Mouse (Mus musculus) CH12.LX (cell line): ENCODE data around the gene Tomm40l. TPM values are rescaled to one million over a fixed set of nuclear protein-coding genes. Genes with fewer than 3 reads are reported as not detected.
A peak's percentile ranks its signal among the peaks of the same experiment; 100 is the strongest.

Source experiments
- DNase-seq: peaks from one replicate; pipeline ENCODE4 v3.0.0-alpha.2; 2013; ENCODE audit errors: extremely low read depth
- H3K27ac ChIP-seq: 2 replicates; pipeline ENCODE4 v1.5.1; 2012; ENCODE audit warnings: low read depth, mild to moderate bottlenecking, control low read depth, moderate library complexity; ENCODE audit not compliant: insufficient read depth
- H3K27me3 ChIP-seq: replicated peaks from 2 replicates; pipeline ENCODE3; 2012; ENCODE audit warnings: inconsistent platforms
- H3K36me3 ChIP-seq, 2 experiments: replicated peaks in 1 of 2; 2 replicates each; pipeline versions ENCODE3 to v1.6.1; 2012; ENCODE audit warnings: inconsistent platforms in 1 of 2, low read length in 1 of 2, mild to moderate bottlenecking in 1 of 2, mixed read lengths in 1 of 2, moderate library complexity in 1 of 2; ENCODE audit not compliant: control insufficient read depth in 1 of 2, insufficient read depth in 1 of 2
- H3K4me1 ChIP-seq, 2 experiments: 2 replicates each; pipeline ENCODE4 v1.6.1; 2012; ENCODE audit warnings: inconsistent platforms in 1 of 2, moderate library complexity in 1 of 2; ENCODE audit not compliant: insufficient read depth in 2 of 2, control insufficient read depth in 1 of 2
- H3K4me2 ChIP-seq: 2 replicates; pipeline ENCODE4 v1.6.1; 2012; ENCODE audit warnings: low read depth, mild to moderate bottlenecking, control low read depth; ENCODE audit not compliant: poor library complexity, insufficient read depth, severe bottlenecking
- H3K4me3 ChIP-seq, 3 experiments: fragments of 150-350 bp in 1 of 3; sonication (generic) in 1 of 3; replicated peaks in 1 of 3; 2 replicates each; pipeline versions ENCODE3 to v1.5.1; 2011 to 2012; ENCODE audit warnings: low read depth in 2 of 3, low read length in 2 of 3, mild to moderate bottlenecking in 2 of 3, moderate library complexity in 2 of 3, control low read depth in 1 of 3, improper control_type of control experiment in 1 of 3, inconsistent platforms in 1 of 3, mixed read lengths in 1 of 3; ENCODE audit not compliant: poor library complexity in 1 of 3
- H3K79me2 ChIP-seq: replicated peaks from 2 replicates; pipeline ENCODE4 v1.6.1; 2012; ENCODE audit warnings: mild to moderate bottlenecking, moderate library complexity; ENCODE audit not compliant: control insufficient read depth, poor library complexity, insufficient read depth, severe bottlenecking; ENCODE audit errors: extremely low read depth
- H3K9ac ChIP-seq: 2 replicates; pipeline ENCODE4 v1.6.1; 2012; ENCODE audit warnings: low read depth, mild to moderate bottlenecking, control low read depth, moderate library complexity; ENCODE audit not compliant: insufficient read depth
- H3K9me3 ChIP-seq: replicated peaks from 2 replicates; pipeline ENCODE3; 2012; ENCODE audit warnings: low read length, inconsistent platforms, mixed read lengths
- BHLHE40 ChIP-seq: IDR thresholded peaks from 2 replicates; pipeline ENCODE4 v1.6.1; 2011; ENCODE audit warnings: mild to moderate bottlenecking, low read depth, low read length, improper control_type of control experiment
- CHD1 ChIP-seq: IDR thresholded peaks from 2 replicates; pipeline ENCODE4 v1.6.1; 2012; ENCODE audit warnings: low read depth, low read length, improper control_type of control experiment, inconsistent platforms
- CHD2 ChIP-seq: IDR thresholded peaks from 2 replicates; pipeline ENCODE4 v1.6.1; 2011; ENCODE audit warnings: low read length, improper control_type of control experiment
- CTCF ChIP-seq, 2 experiments: IDR thresholded peaks in 1 of 2; conservative IDR thresholded peaks in 1 of 2; 2 replicates each; pipeline ENCODE4 v1.5.1; 2011 to 2012; ENCODE audit warnings: low read depth in 2 of 2, low read length in 2 of 2, improper control_type of control experiment in 1 of 2, inconsistent platforms in 1 of 2, mild to moderate bottlenecking in 1 of 2, moderate library complexity in 1 of 2
- ETS1 ChIP-seq: conservative IDR thresholded peaks from 2 replicates; pipeline ENCODE4 v1.6.1; 2012; ENCODE audit warnings: low read depth, mild to moderate bottlenecking, inconsistent platforms, low read length, improper control_type of control experiment, moderate library complexity
- HCFC1 ChIP-seq: IDR thresholded peaks from 2 replicates; pipeline ENCODE4 v1.6.1; 2012; ENCODE audit warnings: low read depth, mild to moderate bottlenecking, inconsistent platforms, low read length, improper control_type of control experiment
- JUN ChIP-seq: IDR thresholded peaks from 2 replicates; pipeline ENCODE4 v1.6.1; 2011; ENCODE audit warnings: low read depth, mild to moderate bottlenecking, low read length, improper control_type of control experiment, moderate library complexity; ENCODE audit not compliant: insufficient read depth
- JUND ChIP-seq: conservative IDR thresholded peaks from 2 replicates; pipeline ENCODE4 v1.6.1; 2011; ENCODE audit warnings: low read depth, low read length, improper control_type of control experiment
- MEF2A ChIP-seq: IDR thresholded peaks from 2 replicates; pipeline ENCODE4 v1.6.1; 2014; ENCODE audit warnings: low read depth, mild to moderate bottlenecking, inconsistent platforms, low read length, improper control_type of control experiment, borderline replicate concordance
- NELFE ChIP-seq: IDR thresholded peaks from 2 replicates; pipeline ENCODE4 v1.6.1; 2011; ENCODE audit warnings: low read depth, low read length, improper control_type of control experiment
- POLR2AphosphoS2 ChIP-seq: IDR thresholded peaks from 2 replicates; pipeline ENCODE4 v1.6.1; 2011; ENCODE audit warnings: low read depth, low read length, improper control_type of control experiment
- RAD21 ChIP-seq: IDR thresholded peaks from 2 replicates; pipeline ENCODE4 v1.6.1; 2011; ENCODE audit warnings: low read depth, mild to moderate bottlenecking, low read length, improper control_type of control experiment, moderate library complexity
- TBP ChIP-seq: conservative IDR thresholded peaks from 2 replicates; pipeline ENCODE4 v1.6.1; 2011; ENCODE audit warnings: low read depth, low read length, improper control_type of control experiment
- TCF12 ChIP-seq: IDR thresholded peaks from 2 replicates; pipeline ENCODE4 v1.6.1; 2014; ENCODE audit warnings: low read depth, mild to moderate bottlenecking, inconsistent platforms, low read length, improper control_type of control experiment
- USF2 ChIP-seq: conservative IDR thresholded peaks from 2 replicates; pipeline ENCODE4 v1.6.1; 2011; ENCODE audit warnings: low read depth, low read length, improper control_type of control experiment
- ZC3H11A ChIP-seq: IDR thresholded peaks from 2 replicates; pipeline ENCODE4 v1.6.1; 2012; ENCODE audit warnings: low read depth, mild to moderate bottlenecking, inconsistent platforms, low read length, improper control_type of control experiment
- ZKSCAN1 ChIP-seq: IDR thresholded peaks from 2 replicates; pipeline ENCODE4 v1.6.1; 2012; ENCODE audit warnings: low read depth, inconsistent platforms, low read length, improper control_type of control experiment, borderline replicate concordance
- dilution Hi-C: fragments of 300-500 bp; cut with MboI; formaldehyde crosslinking; loops from 2 replicates; pipeline ENCODE4 v1.14.3; 2020; ENCODE audit warnings: low sequenced_read_pairs; ENCODE audit not compliant: extremely low pct_unique_long_range_greater_than_20kb, extremely low pct_ligation_motif_present
- in situ Hi-C: fragments of 300-500 bp; cut with MboI; formaldehyde crosslinking; loops from 3 replicates; pipeline ENCODE4 v1.14.3; 2019; ENCODE audit warnings: low sequenced_read_pairs, low pct_ligation_motif_present, low pct_unique_long_range_greater_than_20kb, mixed read lengths
- polyA plus RNA-seq: library from polyadenylated mRNA; unstranded; fragments of >175 nt; gene quantifications from 2 replicates; pipeline ENCODE4 v1.2.1, GENCODE M21; 2012; ENCODE audit warnings: low read depth; ENCODE audit not compliant: insufficient read length
- total RNA-seq, 2 experiments: library from RNA; depleted of rRNA; stranded (reverse); fragments of 300-350 nt in 1 of 2; fragments of >200 nt in 1 of 2; gene quantifications; 2 replicates each; pipeline ENCODE4 v1.2.3; 2012 to 2014

Gene Tomm40l
- total and polyA plus RNA-seq, 3 experiments, result 24.7 to 37.1 (median 36.0) TPM

DNA sequence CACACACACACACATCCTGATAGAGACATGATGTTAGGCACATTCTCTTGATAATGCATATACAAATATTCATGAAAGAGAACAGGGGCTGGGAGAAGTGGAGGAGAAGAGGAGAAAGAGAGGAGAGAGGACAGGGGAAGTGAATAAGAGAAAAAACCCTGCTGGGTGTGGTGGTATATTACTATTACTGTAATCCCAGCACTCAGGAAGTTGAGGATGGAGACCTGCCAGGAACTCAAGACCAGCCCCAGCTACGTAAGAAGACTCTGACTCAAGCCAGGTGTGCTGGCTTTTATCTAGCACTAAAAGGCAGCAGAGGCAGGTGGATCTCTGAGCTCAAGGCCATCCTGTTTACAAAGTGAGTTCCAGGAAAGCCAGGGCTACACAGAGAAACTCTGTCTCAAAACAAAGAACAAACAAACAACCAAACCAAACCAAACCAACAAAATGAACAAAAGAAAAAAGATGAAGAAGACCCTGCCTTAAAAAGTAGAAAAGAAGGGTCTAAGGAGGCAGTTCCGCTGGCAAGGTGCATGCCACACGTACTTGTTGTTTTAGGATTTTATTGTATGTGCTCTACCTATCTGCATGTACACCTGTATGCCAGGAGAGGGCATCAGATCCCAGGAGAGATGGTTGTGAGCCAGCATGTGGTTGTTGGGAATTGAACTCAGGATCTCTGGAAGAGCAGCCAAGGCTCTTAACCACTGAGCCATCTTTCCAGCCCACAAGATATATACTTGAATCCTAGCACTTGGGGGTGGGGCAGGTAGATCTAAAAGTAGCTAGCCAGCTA, 41.5 kb upstream of the Tomm40l start:
- no peak overlapping the region for H3K4me2 ChIP-seq
- H3K27ac ChIP-seq, result no peak overlapping the region
- dilution Hi-C loops, result no loop called here
- H3K9me3 ChIP-seq, result no peaks in the 10 kb centered on the region
- no peaks in the 10 kb centered on the region for H3K36me3 ChIP-seq
- H3K27me3 ChIP-seq, result peaks cover 36% of the 10 kb centered on the region
- no peak overlapping the region for H3K4me3 ChIP-seq
- H3K4me1 ChIP-seq, result 0 out of 4 replicates have a peak, but pooled peaks cover 0 to 5% of the 10 kb centered on the region in 2 experiments
- H3K9ac ChIP-seq, result no peak overlapping the region
- TF ChIP-seq POLR2AphosphoS2 (no peak), ZC3H11A (no peak), CTCF (conservative IDR thresholded peaks at IDR 0.05 in 1 of 2, IDR thresholded peaks at IDR 0.05 in 1 of 2; ENCODE audit: low read depth in 2 of 2, low read length in 2 of 2) (peak in 1 of 2 experiments; percentile 46; a peak in 2 of 4 replicates)
- no peak for DNase-seq
- H3K79me2 ChIP-seq, result no peaks in the 10 kb centered on the region
- in situ Hi-C loops, result no loop called here

DNA sequence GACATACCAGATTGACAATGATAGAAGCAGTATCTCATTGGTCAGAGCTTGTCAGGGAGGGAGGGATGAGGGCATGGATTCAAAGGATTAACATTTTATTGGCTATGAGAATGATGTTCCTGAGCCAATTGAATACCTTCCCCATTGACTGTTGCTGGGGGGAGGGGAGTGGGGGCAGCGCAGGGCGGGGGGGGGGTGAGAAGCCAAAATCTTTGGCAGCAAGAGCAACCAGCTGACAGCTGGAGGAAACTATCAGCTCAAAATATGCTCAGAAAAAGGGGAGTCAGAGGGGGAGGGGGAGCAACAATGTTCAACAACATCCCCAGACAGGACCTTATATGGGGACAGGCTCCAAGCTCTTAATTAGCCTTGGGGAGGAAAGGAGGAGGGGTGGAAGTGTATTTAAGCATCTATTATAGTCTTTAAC, 40.9 kb upstream of the Tomm40l start:
- 0 out of 4 replicates have a peak, but pooled peaks cover 0 to 5% of the 10 kb centered on the region in 2 experiments for H3K4me1 ChIP-seq
- dilution Hi-C loops, result no loop called here
- in situ Hi-C loops, result no loop called here
- no peaks in the 10 kb centered on the region for H3K79me2 ChIP-seq
- H3K9me3 ChIP-seq, result no peaks in the 10 kb centered on the region
- H3K9ac ChIP-seq, result no peak overlapping the region
- no peaks in the 10 kb centered on the region for H3K36me3 ChIP-seq
- no peak for DNase-seq
- peaks cover 40% of the 10 kb centered on the region for H3K27me3 ChIP-seq
- H3K4me2 ChIP-seq, result no peak overlapping the region
- no peak for TF ChIP-seq JUN
- no peak for TF ChIP-seq TCF12
- no peak for TF ChIP-seq NELFE
- TF ChIP-seq RAD21, result no peak
- TF ChIP-seq TBP, result no peak
- no peak for TF ChIP-seq JUND
- TF ChIP-seq ZC3H11A, result no peak
- TF ChIP-seq MEF2A, result no peak
- no peak for TF ChIP-seq BHLHE40
- TF ChIP-seq HCFC1, result no peak
- TF ChIP-seq ETS1, result no peak
- no peak for TF ChIP-seq ZKSCAN1
- TF ChIP-seq USF2, result no peak
- TF ChIP-seq CHD2, result no peak
- TF ChIP-seq CHD1, result no peak
- H3K4me3 ChIP-seq, result no peak overlapping the region
- H3K27ac ChIP-seq, result no peak overlapping the region
